31 mouse cellular contexts compared by ENCODE assay signal in genomic region chr14:31653101-31653875, GRCm38 (mm10). TPM values are rescaled to one million over a fixed set of nuclear protein-coding genes. Genes with fewer than 3 reads are reported as not detected.
DNase-seq lines count a peak whose midpoint lies in the region; ATAC-seq and TF ChIP-seq lines count a peak whose summit lies in the region.
"Had no signal": no experiment of that assay in that cellular context is flagged by ENCODE, and none has a peak within 500 bp of the region (broad histone marks: within the 10 kb centered on the region; RNA-seq: fewer than 3 reads in every experiment).

No protein-coding gene starts in this region.

- ATAC-seq in heart, embryonic 12.5 days (ENCODE audit: insufficient number of reproducible peaks, low FRiP score), result no peak
- peak; percentile 61 for ATAC-seq in liver, embryonic 15.5 days (ENCODE audit: insufficient read depth)
- ATAC-seq: forebrain, embryonic 16.5 days; hindbrain, embryonic 16.5 days; intestine, postnatal 0 days had no signal

- H3K9ac ChIP-seq in heart, embryonic 12.5 days, result no peak overlapping the region
- H3K9ac ChIP-seq in liver, embryonic 15.5 days, result 0 out of 2 replicates have a peak overlapping the region, but pooled peaks have one; percentile 31
- H3K9ac ChIP-seq: limb, embryonic 12.5 days; lung, embryonic 14.5 days; neural tube, embryonic 15.5 days; stomach, embryonic 15.5 days had no signal

- peak overlapping the region; percentile 42 for H3K27ac ChIP-seq in heart, embryonic 10.5 days
- no peak overlapping the region for H3K27ac ChIP-seq in heart, embryonic 12.5 days (ENCODE audit: poor library complexity, severe bottlenecking)
- no peak overlapping the region for H3K27ac ChIP-seq in liver, embryonic 15.5 days (replicated peaks)
- no peak overlapping the region for H3K27ac ChIP-seq in hindbrain, embryonic 10.5 days
- H3K27ac ChIP-seq in left cerebral cortex, adult 2 months, result no peak overlapping the region
- H3K27ac ChIP-seq: forebrain, embryonic 10.5 days; limb, embryonic 12.5 days; neural tube, embryonic 15.5 days; stomach, embryonic 15.5 days had no signal

- intact Hi-C loops in left cerebral cortex, adult 2 months (cut with DNase I), result no loop called here

- no peak overlapping the region for H3K4me3 ChIP-seq in heart, embryonic 10.5 days
- no peak overlapping the region for H3K4me3 ChIP-seq in heart, embryonic 12.5 days
- H3K4me3 ChIP-seq in liver, embryonic 15.5 days (replicated peaks), result no peak overlapping the region
- H3K4me3 ChIP-seq in hindbrain, embryonic 10.5 days, result no peak overlapping the region
- no peak overlapping the region for H3K4me3 ChIP-seq in left cerebral cortex, adult 2 months
- H3K4me3 ChIP-seq: forebrain, embryonic 10.5 days; limb, embryonic 12.5 days; neural tube, embryonic 15.5 days; stomach, embryonic 15.5 days had no signal

- WGBS in heart, embryonic 10.5 days, result 55% methylated on average over 14 of the region's 14 CpGs
- 51% methylated on average over 14 of the region's 14 CpGs for WGBS in heart, embryonic 12.5 days
- WGBS in liver, embryonic 15.5 days (ENCODE audit: insufficient replicate concordance), result 47% methylated on average over 14 of the region's 14 CpGs
- WGBS in hindbrain, embryonic 10.5 days, result 83% methylated on average over 14 of the region's 14 CpGs

- no peaks in the 10 kb centered on the region for H3K27me3 ChIP-seq in heart, embryonic 10.5 days (ENCODE audit: insufficient read depth, poor library complexity, severe bottlenecking)
- H3K27me3 ChIP-seq in heart, embryonic 12.5 days (replicated peaks), result no peaks in the 10 kb centered on the region
- H3K27me3 ChIP-seq in liver, embryonic 15.5 days, result no peaks in the 10 kb centered on the region
- no peaks in the 10 kb centered on the region for H3K27me3 ChIP-seq in hindbrain, embryonic 10.5 days (ENCODE audit: insufficient read depth, poor library complexity, severe bottlenecking)
- H3K27me3 ChIP-seq: limb, embryonic 12.5 days; neural tube, embryonic 15.5 days; stomach, embryonic 15.5 days had no signal

- no peak for DNase-seq in heart, embryonic 10.5 days (ENCODE audit: low spot score)
- DNase-seq in 416B (ENCODE audit: low read depth) (peak; percentile 36), MEL-GATA-1-ER (ENCODE audit: extremely low read depth, low read depth) (peak; percentile 95)
- no peak for DNase-seq in thymus, postnatal 25 days
- no peak for DNase-seq in hindbrain, embryonic 10.5 days (ENCODE audit: low spot score)
- DNase-seq in left cerebral cortex, adult 2 months (ENCODE audit: extremely low spot score in 1 of 2, low spot score in 2 of 2), result no peak
- DNase-seq: adrenal gland, postnatal 36 days; cerebellum, adult 11-12 months; cerebellum, postnatal 10 days; gastrocnemius, postnatal 14 days; heart, adult 18-20 months; kidney, postnatal 4 days; lung, embryonic 14.5 days; lung, postnatal 36 days; right cerebral cortex, adult 18-20 months; right cerebral cortex, postnatal 4 days; thymus, postnatal 36 days had no signal

- peaks cover 2% of the 10 kb centered on the region; the same call in 1 of the 2 replicates for H3K36me3 ChIP-seq in heart, embryonic 10.5 days
- no peaks in the 10 kb centered on the region for H3K36me3 ChIP-seq in heart, embryonic 12.5 days
- H3K36me3 ChIP-seq in liver, embryonic 15.5 days (replicated peaks), result no peaks in the 10 kb centered on the region
- no peaks in the 10 kb centered on the region for H3K36me3 ChIP-seq in hindbrain, embryonic 10.5 days
- H3K36me3 ChIP-seq: forebrain, embryonic 10.5 days; limb, embryonic 12.5 days; neural tube, embryonic 15.5 days; stomach, embryonic 15.5 days had no signal

- no peak overlapping the region for H3K4me2 ChIP-seq in heart, embryonic 12.5 days
- no peak overlapping the region for H3K4me2 ChIP-seq in liver, embryonic 15.5 days
- H3K4me2 ChIP-seq: limb, embryonic 12.5 days; lung, embryonic 14.5 days; midbrain, embryonic 11.5 days; neural tube, embryonic 15.5 days; stomach, embryonic 15.5 days had no signal

- H3K4me1 ChIP-seq in heart, embryonic 10.5 days, result peaks cover 41% of the 10 kb centered on the region
- H3K4me1 ChIP-seq in heart, embryonic 12.5 days (replicated peaks), result peaks cover 34% of the 10 kb centered on the region
- H3K4me1 ChIP-seq in liver, embryonic 15.5 days (replicated peaks), result peaks cover 29% of the 10 kb centered on the region
- H3K4me1 ChIP-seq in hindbrain, embryonic 10.5 days (replicated peaks), result peaks cover 12% of the 10 kb centered on the region; the same call in 1 of the 2 replicates

- no peak for TF ChIP-seq CTCF in left cerebral cortex, adult 2 months (IDR thresholded peaks at IDR 0.05)

- H3K9me3 ChIP-seq in heart, embryonic 10.5 days, result no peaks in the 10 kb centered on the region
- H3K9me3 ChIP-seq in heart, embryonic 12.5 days (replicated peaks), result peaks cover 2% of the 10 kb centered on the region; the same call in 1 of the 2 replicates
- H3K9me3 ChIP-seq in liver, embryonic 15.5 days (replicated peaks), result no peaks in the 10 kb centered on the region
- H3K9me3 ChIP-seq in hindbrain, embryonic 10.5 days, result peaks cover 3% of the 10 kb centered on the region; the same call in 1 of the 2 replicates
- H3K9me3 ChIP-seq: neural tube, embryonic 15.5 days; stomach, embryonic 15.5 days had no signal

RNA-seq across cellular contexts. Expression of gene Hacl1, which starts 12.2 kb away (rescaled TPM):
- polyA plus RNA-seq in heart, embryonic 10.5 days (2016; fragmentation: Nextera tagmentation; extraction: Ambion mirVana), result 7.8 and 8.8 TPM in 2 replicates
- polyA plus RNA-seq in heart, embryonic 12.5 days (2016; fragmentation: Nextera tagmentation; extraction: Ambion mirVana), result 7.9 and 13.2 TPM in 2 replicates
- polyA plus RNA-seq in liver, embryonic 15.5 days (2015; fragmentation: Nextera tagmentation; extraction: Ambion mirVana), result 11.4 and 12.7 TPM in 2 replicates
- 8.2 and 8.8 TPM in 2 replicates for polyA plus RNA-seq in hindbrain, embryonic 10.5 days (2016; fragmentation: Nextera tagmentation; extraction: Ambion mirVana)
- 1 to 10 TPM; 4.4 to 6.7 TPM for total RNA-seq in left cerebral cortex, adult 2 months (2021)

RNA-seq across cellular contexts. Expression of gene Btd, which starts 12.5 kb away (rescaled TPM):
- 21.2 and 23.8 TPM in 2 replicates for polyA plus RNA-seq in heart, embryonic 10.5 days (2016; fragmentation: Nextera tagmentation; extraction: Ambion mirVana)
- polyA plus RNA-seq in heart, embryonic 12.5 days (2016; fragmentation: Nextera tagmentation; extraction: Ambion mirVana), result 23.1 and 27.8 TPM in 2 replicates
- 11.6 and 13.2 TPM in 2 replicates for polyA plus RNA-seq in liver, embryonic 15.5 days (2015; fragmentation: Nextera tagmentation; extraction: Ambion mirVana)
- polyA plus RNA-seq in hindbrain, embryonic 10.5 days (2016; fragmentation: Nextera tagmentation; extraction: Ambion mirVana), result 14.0 and 14.3 TPM in 2 replicates
- total RNA-seq in left cerebral cortex, adult 2 months (2021), result 1 to 10 TPM; 8.4 to 8.8 TPM

RNA-seq across cellular contexts. Expression of gene Gm49387, which starts 12.6 kb away (rescaled TPM):
- 0.74 and 2.4 TPM in 2 replicates for polyA plus RNA-seq in heart, embryonic 10.5 days (2016; fragmentation: Nextera tagmentation; extraction: Ambion mirVana)
- polyA plus RNA-seq in heart, embryonic 12.5 days (2016; fragmentation: Nextera tagmentation; extraction: Ambion mirVana), result 0.10 and 3.7 TPM in 2 replicates
- polyA plus RNA-seq in liver, embryonic 15.5 days (2015; fragmentation: Nextera tagmentation; extraction: Ambion mirVana), result 2.9 and 3.6 TPM in 2 replicates
- 0.95 TPM in 1 of 2 replicates, not detected in the other for polyA plus RNA-seq in hindbrain, embryonic 10.5 days (2016; fragmentation: Nextera tagmentation; extraction: Ambion mirVana)
- not detected for total RNA-seq in left cerebral cortex, adult 2 months (2021)
- total RNA-seq: adrenal gland, postnatal 36 days; gastrocnemius, postnatal 14 days; hematopoietic stem cell, adult 5-6 weeks; layer of hippocampus, postnatal 10 days; midbrain, postnatal 0 days had no signal
- polyA plus RNA-seq: forebrain, embryonic 16.5 days; kidney, embryonic 14.5 days; limb, embryonic 12.5 days; midbrain, embryonic 11.5 days; midbrain, postnatal 0 days; stomach, embryonic 15.5 days had no signal

Comparison
In these comparisons a context has a peak if more than half of its experiments do, and no peak if none do; other contexts are left out.
1. DNase-seq: peak in 416B (single experiment) and MEL-GATA-1-ER (single experiment); none in heart, embryonic 10.5 days (single experiment), thymus, postnatal 25 days (single experiment), hindbrain, embryonic 10.5 days (single experiment) and left cerebral cortex, adult 2 months (0 of 2).